Mouse (Mus musculus) myocyte (in vitro differentiated cells): Measurements from ENCODE around the gene Ugt1a7c.

Experiments used
- MAX ChIP-seq: IDR thresholded peaks from one replicate; pipeline ENCODE4 v1.6.1; 2011; ENCODE audit warnings: low read depth, mild to moderate bottlenecking, control low read depth
- POLR2A ChIP-seq: IDR thresholded peaks from one replicate; pipeline ENCODE4 v1.6.1; 2011; ENCODE audit warnings: low read depth, mild to moderate bottlenecking, control low read depth, moderate library complexity; ENCODE audit not compliant: insufficient read length
- TCF3 ChIP-seq: IDR thresholded peaks from one replicate; pipeline ENCODE4 v1.6.1; 2011; ENCODE audit warnings: low read depth, control low read depth; ENCODE audit not compliant: insufficient read length
- USF1 ChIP-seq: IDR thresholded peaks from one replicate; pipeline ENCODE4 v1.6.1; 2011; ENCODE audit warnings: low read depth, mild to moderate bottlenecking, control low read depth, moderate library complexity

- TF ChIP-seq MAX (no peak), POLR2A (no peak), USF1 (no peak), TCF3 (no peak)
Observed at GRCm38 (mm10) chr1:88229986-88230385, 135.1 kb downstream of the Ugt1a7c start.
